Mouse (Mus musculus): ENCODE measurements at regions not wholly inside any gene's neighbourhood (a gene's known extent, or its start where the extent isn't known, plus 50 kb on each side); places are given as distances from the start of the nearest gene placed in this dataset.

DNA sequence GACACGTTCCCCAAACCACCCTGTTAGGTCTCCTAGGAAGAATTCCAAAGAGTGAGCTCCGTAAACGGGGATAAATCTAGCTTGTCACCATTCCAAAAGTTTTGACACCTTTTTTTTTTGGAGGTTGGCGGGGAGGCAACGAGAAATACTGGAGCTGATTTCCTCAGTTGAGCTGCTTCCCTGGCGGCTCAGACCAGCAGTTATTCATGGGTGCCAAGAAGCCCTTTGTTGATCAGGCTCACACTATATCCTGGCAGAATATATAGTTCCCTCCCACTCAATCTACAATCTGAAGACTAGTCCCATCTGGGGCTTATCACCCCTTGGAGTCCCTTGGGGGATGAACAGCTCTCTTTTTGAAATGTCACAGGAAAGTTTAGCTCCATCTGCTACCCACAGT, 77.5 kb upstream of the Tiam2 start:
- no peaks in the 10 kb centered on the region; the same call in 1 of the 2 replicates for H3K36me3 ChIP-seq
- no peaks in the 10 kb centered on the region for H3K9me3 ChIP-seq
- H3K27me3 ChIP-seq: no peaks in the 10 kb centered on the region
- no peak for ATAC-seq (ENCODE audit: low FRiP score)
- H3K4me1 ChIP-seq (replicated peaks): peaks cover 75% of the 10 kb centered on the region
- peak overlapping the region; percentile 59 for H3K27ac ChIP-seq
- 78% methylated on average over 6 of the region's 6 CpGs for WGBS
- H3K9ac ChIP-seq: no peak overlapping the region
- H3K4me2 ChIP-seq: no peak overlapping the region
- no peak overlapping the region for H3K4me3 ChIP-seq

- no peak for ATAC-seq (ENCODE audit: low FRiP score)
- no peaks in the 10 kb centered on the region; the same call in 1 of the 2 replicates for H3K36me3 ChIP-seq
- no peak overlapping the region for H3K4me2 ChIP-seq
- H3K4me3 ChIP-seq: no peak overlapping the region
- no peaks in the 10 kb centered on the region for H3K27me3 ChIP-seq
- H3K4me1 ChIP-seq (replicated peaks): peaks cover 72% of the 10 kb centered on the region
- WGBS: 66% methylated on average over 7 of the region's 7 CpGs
- H3K9ac ChIP-seq: no peak overlapping the region
- H3K9me3 ChIP-seq: no peaks in the 10 kb centered on the region
- peak overlapping the region; percentile 59 for H3K27ac ChIP-seq
Observed at GRCm38 (mm10) chr17:3249320-3249719, 77.1 kb upstream of the Tiam2 start.

GRCm38 (mm10) chr17:3251176-3251575, 75.2 kb upstream of the Tiam2 start:
- peaks cover 53% of the 10 kb centered on the region for H3K4me1 ChIP-seq (replicated peaks)
- WGBS: 51% methylated on average over 4 of the region's 4 CpGs
- no peaks in the 10 kb centered on the region for H3K9me3 ChIP-seq
- H3K4me2 ChIP-seq: no peak overlapping the region
- no peaks in the 10 kb centered on the region for H3K27me3 ChIP-seq
- H3K27ac ChIP-seq: no peak overlapping the region
- H3K36me3 ChIP-seq: no peaks in the 10 kb centered on the region; the same call in 1 of the 2 replicates
- H3K4me3 ChIP-seq: no peak overlapping the region
- no peak for ATAC-seq (ENCODE audit: low FRiP score)
- H3K9ac ChIP-seq: no peak overlapping the region

- 97% methylated on average over 5 of the region's 5 CpGs for WGBS
- ATAC-seq (ENCODE audit: low FRiP score): no peak
Observed at GRCm38 (mm10) chr17:3251966-3252365, 74.4 kb upstream of the Tiam2 start.

DNA sequence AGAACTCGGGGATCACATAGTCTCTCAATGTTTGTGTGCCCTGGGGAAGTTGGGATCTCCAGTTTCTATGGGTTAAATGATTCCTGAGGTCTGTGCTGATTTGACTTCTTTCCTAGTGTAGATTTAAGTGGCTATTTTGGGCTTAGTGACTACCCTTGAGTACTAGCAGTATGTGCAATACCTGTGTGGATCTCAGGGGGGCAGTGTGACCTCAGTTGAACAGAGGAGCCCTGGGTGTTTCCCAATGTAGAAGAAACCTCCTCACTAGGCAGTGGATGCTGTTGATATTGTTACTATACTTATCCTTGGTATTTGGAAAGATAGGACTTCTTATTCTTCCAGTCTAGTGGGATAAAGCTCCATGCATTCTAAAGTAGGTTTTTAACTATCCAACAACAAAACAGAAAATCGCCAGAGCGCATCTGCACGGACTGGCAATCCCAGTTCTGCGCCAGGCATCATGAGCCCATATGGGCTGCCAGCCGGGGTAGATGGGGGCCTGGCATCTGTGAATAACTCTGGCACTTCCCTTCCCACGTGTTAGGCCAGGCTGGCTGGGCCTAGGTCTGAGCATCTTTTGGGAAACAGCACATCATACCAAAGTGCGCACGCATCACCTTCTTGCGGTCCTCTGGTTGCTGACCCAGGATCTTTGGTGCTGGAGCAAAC, 72.7 kb upstream of the Tiam2 start:
- Histone ChIP-seq H3K4me1 (replicated peaks) (peaks cover 43% of the 10 kb centered on the region), H3K9ac (no peak overlapping the region), H3K4me2 (no peak overlapping the region), H3K27ac (no peak overlapping the region), H3K36me3 (no peaks in the 10 kb centered on the region; the same call in 1 of the 2 replicates), H3K27me3 (no peaks in the 10 kb centered on the region), H3K9me3 (no peaks in the 10 kb centered on the region), H3K4me3 (no peak overlapping the region)
- ATAC-seq (ENCODE audit: low FRiP score): no peak
- 85% methylated on average over 10 of the region's 10 CpGs for WGBS

More at GRCm38 (mm10) chr17:3251966-3252365, 74.4 kb upstream of the Tiam2 start:
- H3K27me3 ChIP-seq: no peaks in the 10 kb centered on the region
- H3K9me3 ChIP-seq: no peaks in the 10 kb centered on the region
- no peaks in the 10 kb centered on the region; the same call in 1 of the 2 replicates for H3K36me3 ChIP-seq
- no peak overlapping the region for H3K4me3 ChIP-seq
- no peak overlapping the region for H3K27ac ChIP-seq
- H3K9ac ChIP-seq: no peak overlapping the region
- H3K4me1 ChIP-seq (replicated peaks): peaks cover 46% of the 10 kb centered on the region
- H3K4me2 ChIP-seq: no peak overlapping the region

DNA sequence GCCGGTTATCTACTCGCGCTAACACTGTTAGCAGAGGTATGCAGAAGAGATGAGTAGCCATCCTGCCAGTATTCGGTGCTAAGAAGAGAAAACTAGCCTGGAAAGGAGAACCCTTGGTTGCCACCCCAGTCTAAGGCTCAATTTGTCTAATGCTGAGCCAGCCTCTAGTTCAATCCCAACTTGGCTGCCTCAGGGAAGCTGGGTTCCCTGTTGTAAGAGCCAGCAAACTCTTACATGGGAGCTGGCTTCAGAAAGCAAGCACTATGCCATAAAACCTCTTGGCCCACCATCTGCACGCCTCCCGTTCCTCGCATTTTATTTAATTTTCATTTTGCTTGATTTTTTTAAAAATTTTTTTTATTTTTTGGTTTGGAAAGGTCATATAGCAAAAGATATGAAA, 69.6 kb upstream of the Tiam2 start:
- 96% methylated on average over 7 of the region's 7 CpGs for WGBS

DNA sequence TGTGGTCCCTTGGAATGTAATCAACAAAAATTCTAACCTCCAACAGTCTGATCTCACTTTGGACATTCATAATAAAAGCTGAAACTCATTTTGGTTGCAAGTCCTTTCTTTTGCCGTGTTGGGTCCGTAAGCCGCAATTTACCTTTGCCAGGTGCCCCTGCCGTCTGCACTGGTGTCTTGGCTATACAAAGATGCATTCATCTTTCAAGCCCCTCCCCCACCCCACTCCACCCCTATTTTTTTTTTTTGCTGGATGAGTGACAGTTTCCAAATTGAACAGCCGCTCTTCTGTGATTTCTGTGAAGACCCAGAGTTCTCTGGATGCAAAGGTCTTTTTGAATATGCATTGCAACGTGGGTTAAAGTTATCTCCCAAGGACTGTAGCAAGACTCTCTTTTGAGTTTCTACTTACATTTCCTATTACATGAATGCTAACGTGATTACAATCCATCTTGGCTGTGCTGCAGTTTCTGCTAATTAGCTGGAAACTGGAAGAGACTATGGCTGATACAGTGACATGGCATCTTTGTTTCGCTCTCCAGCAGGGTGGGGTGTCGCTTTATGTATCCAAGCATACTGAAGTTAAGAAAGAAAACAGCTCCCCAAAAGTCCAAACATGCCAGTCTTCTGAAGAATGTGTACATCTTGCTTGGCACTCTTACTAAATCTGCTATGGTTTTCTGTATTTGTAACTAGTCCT, 67.4 kb upstream of the Tiam2 start:
- Histone ChIP-seq H3K4me3 (no peak overlapping the region), H3K27me3 (no peaks in the 10 kb centered on the region), H3K9me3 (no peaks in the 10 kb centered on the region), H3K36me3 (no peaks in the 10 kb centered on the region), H3K27ac (peak overlapping the region; percentile 31; the same call in 1 of the 2 replicates), H3K4me2 (no peak overlapping the region), H3K4me1 (replicated peaks) (peaks cover 23% of the 10 kb centered on the region), H3K9ac (no peak overlapping the region)
- no peak for ATAC-seq (ENCODE audit: low FRiP score)
- 60% methylated on average over 9 of the region's 9 CpGs for WGBS

More for the DNA sequence above, 69.6 kb upstream of the Tiam2 start:
- Histone ChIP-seq H3K27me3 (no peaks in the 10 kb centered on the region), H3K4me3 (no peak overlapping the region), H3K36me3 (no peaks in the 10 kb centered on the region; the same call in 1 of the 2 replicates), H3K4me2 (no peak overlapping the region), H3K4me1 (replicated peaks) (peaks cover 23% of the 10 kb centered on the region), H3K9ac (no peak overlapping the region), H3K27ac (peak overlapping the region; percentile 45), H3K9me3 (no peaks in the 10 kb centered on the region)
- no peak for ATAC-seq (ENCODE audit: low FRiP score)

- Histone ChIP-seq H3K9ac (no peak overlapping the region), H3K36me3 (no peaks in the 10 kb centered on the region), H3K4me1 (replicated peaks) (peaks cover 31% of the 10 kb centered on the region), H3K4me3 (no peak overlapping the region), H3K4me2 (no peak overlapping the region), H3K27ac (no peak overlapping the region), H3K9me3 (no peaks in the 10 kb centered on the region), H3K27me3 (no peaks in the 10 kb centered on the region)
- WGBS: 96% methylated on average over 11 of the region's 11 CpGs
- no peak for ATAC-seq (ENCODE audit: low FRiP score)
Observed at GRCm38 (mm10) chr17:3260796-3261195, 65.6 kb upstream of the Tiam2 start.

- H3K27me3 ChIP-seq: no peaks in the 10 kb centered on the region
- H3K4me1 ChIP-seq (replicated peaks): peaks cover 30% of the 10 kb centered on the region
- 48% methylated on average over 22 of the region's 22 CpGs for WGBS
- H3K4me3 ChIP-seq: no peak overlapping the region
- no peaks in the 10 kb centered on the region for H3K9me3 ChIP-seq
- no peak overlapping the region for H3K9ac ChIP-seq
- H3K4me2 ChIP-seq: no peak overlapping the region
- no peaks in the 10 kb centered on the region for H3K36me3 ChIP-seq
- no peak overlapping the region for H3K27ac ChIP-seq
- ATAC-seq (ENCODE audit: low FRiP score): peak; percentile 65
Observed at GRCm38 (mm10) chr17:3273108-3274091, 53.0 kb upstream of the Tiam2 start.

DNA sequence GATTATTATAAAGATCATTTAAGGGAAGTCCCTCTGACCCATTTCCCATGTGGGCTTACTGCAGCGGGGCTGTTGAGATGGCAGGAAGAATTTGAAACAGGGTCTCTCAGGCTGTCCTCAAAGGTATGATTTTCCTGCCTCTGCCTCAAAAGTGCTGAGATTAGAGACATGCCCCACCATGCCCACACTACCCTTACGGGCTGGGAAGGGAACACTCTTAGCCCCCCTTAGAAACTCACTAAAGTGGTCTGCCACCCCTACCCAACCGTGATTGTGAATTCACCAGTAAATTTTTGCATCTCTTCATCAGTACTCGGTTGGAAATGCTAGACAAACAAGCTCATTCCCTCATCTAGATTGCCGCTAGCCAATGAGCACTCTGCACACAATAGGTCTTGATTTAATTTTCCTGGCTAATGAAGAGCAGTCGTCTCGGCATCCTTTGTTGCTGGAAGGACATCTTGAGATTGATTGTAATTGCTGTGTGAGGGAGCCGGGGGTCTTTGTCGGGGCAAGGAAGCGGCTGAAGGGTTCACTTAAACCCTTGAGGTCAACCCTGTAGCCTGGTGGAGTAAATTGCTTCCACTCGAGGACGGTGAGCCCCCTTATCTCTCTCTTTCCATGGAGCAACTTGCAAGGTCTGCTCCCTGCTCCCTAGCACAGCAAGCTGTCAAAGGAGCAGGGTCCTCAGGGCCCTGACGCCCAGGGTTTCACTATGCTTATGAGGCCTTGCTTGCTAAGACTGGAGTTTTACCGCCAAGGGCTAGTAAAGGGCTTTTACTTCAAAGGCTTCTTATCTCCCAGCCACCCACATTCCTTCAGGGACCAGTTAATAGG, 51.7 kb upstream of the Tiam2 start:
- Histone ChIP-seq H3K9ac (peak overlapping the region; percentile 14; the same call in 1 of the 2 replicates), H3K27ac (peak overlapping the region; percentile 55), H3K4me1 (replicated peaks) (peaks cover 30% of the 10 kb centered on the region), H3K36me3 (no peaks in the 10 kb centered on the region), H3K9me3 (no peaks in the 10 kb centered on the region), H3K4me2 (0 out of 2 replicates have a peak overlapping the region, but pooled peaks have one; percentile 2), H3K4me3 (no peak overlapping the region), H3K27me3 (no peaks in the 10 kb centered on the region)
- 14% methylated on average over 14 of the region's 14 CpGs for WGBS
- ATAC-seq (ENCODE audit: low FRiP score): 0 out of 2 replicates have a peak, but pooled peaks have one; percentile 5

All from hindbrain, embryonic 13.5 days (tissue).